Mouse (Mus musculus) embryonic fibroblast, embryonic 13.5 days (primary cell): ENCODE data around the gene Ermap.

ENCODE experiments used
- CTCF ChIP-seq: IDR thresholded peaks from 2 replicates; pipeline ENCODE4 v1.5.1; 2011; ENCODE audit warnings: mild to moderate bottlenecking, control low read depth, low read length, moderate library complexity, borderline replicate concordance; ENCODE audit not compliant: insufficient read depth
- POLR2A ChIP-seq: IDR thresholded peaks from 2 replicates; pipeline ENCODE4 v1.6.1; 2011; ENCODE audit warnings: low read depth, mild to moderate bottlenecking, control low read depth, low read length, moderate library complexity

DNA sequence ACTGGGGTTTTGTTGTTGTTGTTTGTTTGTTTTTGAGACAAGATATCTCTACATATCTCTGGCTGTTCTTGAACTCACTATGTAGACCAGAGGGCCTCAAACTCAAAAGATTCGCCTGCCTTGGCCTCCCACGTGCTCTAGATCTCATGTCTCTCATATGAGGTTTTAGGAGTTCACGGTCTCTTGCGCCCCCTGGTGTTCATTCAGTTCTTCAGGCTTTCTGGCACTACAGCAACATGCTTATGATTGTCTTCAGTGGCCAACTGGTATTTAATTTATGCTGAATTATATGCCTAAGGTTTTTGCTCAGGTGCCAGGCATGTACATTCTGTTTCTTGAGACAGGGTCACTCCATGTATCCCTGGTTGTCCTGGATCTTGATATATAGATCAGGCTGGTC, 22.1 kb downstream of the Ermap start:
- TF ChIP-seq CTCF (peak; percentile 44; the same call in 1 of the 2 replicates), POLR2A (no peak)
